Mouse (Mus musculus) heart, embryonic 11.5 days (tissue): ENCODE data around the gene Eif5b. TPM values are rescaled to one million over a fixed set of nuclear protein-coding genes. Genes with fewer than 3 reads are reported as not detected.

ENCODE experiments used
- ATAC-seq: fragments of 200-750 bp; cut with Nextera tagmentation; replicated peaks from 2 replicates; pipeline ENCODE4 v1.8.0; 2017; ENCODE audit warnings: moderate library complexity; ENCODE audit not compliant: insufficient number of reproducible peaks, low FRiP score, low TSS enrichment
- H3K27ac ChIP-seq: fragments of 300-500 bp; sonication (generic); 2 replicates; pipeline ENCODE4 v1.5.1; 2014; ENCODE audit warnings: mild to moderate bottlenecking, low read depth, low read length
- H3K27me3 ChIP-seq: fragments of 300-500 bp; sonication (generic); 2 replicates; pipeline ENCODE4 v1.6.1; 2014; ENCODE audit warnings: mild to moderate bottlenecking, low read length, mixed read lengths; ENCODE audit not compliant: control insufficient read depth, insufficient read depth
- H3K36me3 ChIP-seq: fragments of 300-500 bp; sonication (generic); 2 replicates; pipeline ENCODE4 v1.6.1; 2014; ENCODE audit warnings: mild to moderate bottlenecking, low read length, moderate library complexity, mixed read lengths; ENCODE audit not compliant: control insufficient read depth, insufficient read depth
- H3K4me1 ChIP-seq: fragments of 300-500 bp; sonication (generic); 2 replicates; pipeline ENCODE4 v1.6.1; 2014; ENCODE audit warnings: low read length; ENCODE audit not compliant: control insufficient read depth, insufficient read depth
- H3K4me2 ChIP-seq: fragments of 300-500 bp; sonication (generic); 2 replicates; pipeline ENCODE4 v1.6.1; 2014; ENCODE audit warnings: mild to moderate bottlenecking, moderate library complexity
- H3K4me3 ChIP-seq: fragments of 300-500 bp; sonication (generic); 2 replicates; pipeline ENCODE4 v1.5.1; 2014; ENCODE audit warnings: low read depth, low read length
- H3K9ac ChIP-seq: fragments of 300-500 bp; sonication (generic); 2 replicates; pipeline ENCODE4 v1.6.1; 2014; ENCODE audit warnings: mild to moderate bottlenecking, low read depth, low read length, moderate library complexity
- H3K9me3 ChIP-seq: fragments of 300-500 bp; sonication (generic); replicated peaks from 2 replicates; pipeline ENCODE4 v1.6.1; 2016; ENCODE audit warnings: low read length; ENCODE audit not compliant: control insufficient read depth
- WGBS: fragments of 180-500 bp; shearing (Covaris S2); extraction: QIAGEN DNeasy Blood & Tissue Kit; methylation state at CpG from one replicate; pipeline ENCODE4 v1.1.7; 2014; ENCODE audit not compliant: insufficient replicate concordance; 5-methylcytosine and 5-hydroxymethylcytosine counted together
- polyA plus RNA-seq: library from polyadenylated mRNA; unstranded; fragments of >200 nt; fragmentation: Nextera tagmentation; extraction: Ambion mirVana; gene quantifications from 2 replicates; pipeline ENCODE4 v1.2.1, GENCODE M21; 2014

The Eif5b gene
- polyA plus RNA-seq, 1 experiment from 2014 or later, result 27.2 TPM

- Histone ChIP-seq H3K4me3 (peak overlapping the region; percentile 92), H3K4me2 (peak overlapping the region; percentile 90), H3K27me3 (no peaks in the 10 kb centered on the region), H3K36me3 (peaks cover 18% of the 10 kb centered on the region), H3K27ac (peak overlapping the region; percentile 91), H3K9me3 (no peaks in the 10 kb centered on the region), H3K4me1 (peaks cover 13% of the 10 kb centered on the region), H3K9ac (peak overlapping the region; percentile 96)
- ATAC-seq, result peak; percentile 44; the same call in 1 of the 2 replicates
- WGBS, result 4% methylated on average over 26 of the region's 47 CpGs
These were observed 775 bp downstream of the Eif5b start for GRCm38 (mm10) chr1:37998371-37999199.

DNA sequence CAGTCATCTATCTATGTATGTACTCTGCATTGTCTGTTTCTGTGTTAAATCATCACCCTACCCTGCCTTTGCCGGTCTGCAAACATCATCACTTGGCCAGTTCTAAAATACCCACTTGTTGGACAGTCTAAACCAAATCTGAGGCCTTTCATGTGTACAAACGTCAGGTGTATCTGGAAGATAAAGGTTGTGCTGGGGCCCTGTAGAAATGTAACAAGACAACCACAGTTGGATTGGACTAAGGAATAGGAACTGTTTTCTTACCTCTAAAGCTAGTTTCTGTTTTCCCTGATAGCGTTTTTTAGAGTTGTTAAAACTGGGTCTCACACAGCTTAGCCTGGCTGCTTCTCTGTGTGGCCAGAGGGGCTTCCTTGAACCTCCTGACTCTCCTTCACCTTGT is 1.7 kb downstream of the Eif5b start:
- Histone ChIP-seq H3K9me3 (no peaks in the 10 kb centered on the region), H3K4me3 (peak overlapping the region; percentile 92; the same call in 1 of the 2 replicates), H3K9ac (no peak overlapping the region; the same call in 1 of the 2 replicates), H3K4me2 (peak overlapping the region; percentile 90), H3K36me3 (peaks cover 9% of the 10 kb centered on the region; the same call in 1 of the 2 replicates), H3K4me1 (peaks cover 13% of the 10 kb centered on the region), H3K27ac (no peak overlapping the region), H3K27me3 (no peaks in the 10 kb centered on the region)
- 66% methylated on average over 3 of the region's 3 CpGs for WGBS
- ATAC-seq, result no peak

DNA sequence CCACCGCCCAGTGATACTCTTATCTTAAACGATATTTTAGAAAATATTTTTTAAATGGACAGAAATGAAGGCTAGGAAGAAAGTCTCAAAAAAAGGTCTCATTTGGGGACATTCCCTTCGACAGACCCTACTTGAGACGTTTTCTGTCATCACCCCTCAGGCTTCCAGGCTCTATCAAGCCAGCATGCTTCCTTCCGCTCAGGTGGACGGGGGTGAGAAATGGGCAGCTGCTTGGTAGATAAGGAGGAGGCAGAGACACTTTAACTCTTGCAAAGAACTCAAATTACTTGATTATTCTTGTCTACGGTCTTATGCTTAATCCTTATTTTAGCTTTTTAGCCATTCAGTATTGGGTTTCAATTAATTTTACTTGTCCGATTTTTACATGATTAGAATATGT is 3.0 kb downstream of the Eif5b start:
- H3K27ac ChIP-seq, result no peak overlapping the region
- WGBS, result 74% methylated on average over 8 of the region's 8 CpGs
- no peaks in the 10 kb centered on the region for H3K36me3 ChIP-seq
- no peak overlapping the region for H3K9ac ChIP-seq
- ATAC-seq, result no peak
- no peaks in the 10 kb centered on the region for H3K9me3 ChIP-seq
- H3K4me1 ChIP-seq, result peaks cover 13% of the 10 kb centered on the region
- no peak overlapping the region for H3K4me2 ChIP-seq
- no peaks in the 10 kb centered on the region for H3K27me3 ChIP-seq
- H3K4me3 ChIP-seq, result no peak overlapping the region

DNA sequence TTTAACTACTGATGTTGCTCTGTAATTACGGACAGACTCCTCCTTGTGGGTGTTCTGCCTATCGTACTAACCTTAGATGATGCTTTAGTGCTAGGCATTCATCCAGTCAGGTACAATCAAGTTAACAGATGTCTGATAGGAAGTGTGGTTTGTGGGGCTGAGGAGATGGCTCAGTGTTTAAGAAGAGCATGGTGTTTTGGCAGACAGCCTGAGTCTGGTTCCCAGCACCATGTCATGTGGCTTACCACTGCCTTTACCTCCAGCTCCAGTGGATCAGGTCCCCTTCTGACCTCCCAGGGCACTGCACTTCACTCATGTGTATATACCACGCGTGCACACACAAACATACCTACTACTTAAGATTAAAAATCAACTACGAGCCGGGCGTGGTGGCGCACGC is 4.1 kb downstream of the Eif5b start:
- no peak overlapping the region for H3K4me3 ChIP-seq
- ATAC-seq, result no peak
- WGBS, result 89% methylated on average over 9 of the region's 9 CpGs

DNA sequence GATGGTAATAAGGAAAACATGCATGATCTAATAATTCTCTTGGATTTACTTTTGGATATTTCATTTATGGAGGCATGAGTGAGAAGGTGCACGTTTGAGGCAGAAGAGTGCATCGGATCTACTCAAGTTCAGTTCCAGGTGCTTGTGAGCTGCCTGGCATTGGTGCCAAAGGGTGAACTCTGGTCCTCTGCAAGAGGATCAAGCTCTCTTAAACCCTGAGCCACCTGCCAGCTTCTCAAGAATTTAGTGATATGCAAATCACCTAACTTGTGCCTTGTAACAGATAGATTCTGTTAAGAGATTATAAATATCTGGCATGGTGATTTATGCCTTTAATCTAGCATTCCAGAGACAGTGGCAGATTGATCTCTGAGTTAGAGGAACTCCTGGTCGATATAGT is 5.2 kb downstream of the Eif5b start:
- Histone ChIP-seq H3K4me1 (peaks cover 8% of the 10 kb centered on the region; the same call in 1 of the 2 replicates), H3K27me3 (no peaks in the 10 kb centered on the region), H3K36me3 (no peaks in the 10 kb centered on the region), H3K9me3 (no peaks in the 10 kb centered on the region), H3K4me3 (no peak overlapping the region), H3K9ac (no peak overlapping the region), H3K27ac (no peak overlapping the region), H3K4me2 (no peak overlapping the region)
- ATAC-seq, result no peak
- WGBS, result 90% methylated on average over 3 of the region's 3 CpGs

More for the DNA sequence above, 4.1 kb downstream of the Eif5b start:
- no peak overlapping the region for H3K27ac ChIP-seq
- peaks cover 8% of the 10 kb centered on the region; the same call in 1 of the 2 replicates for H3K4me1 ChIP-seq
- no peak overlapping the region for H3K4me2 ChIP-seq
- no peak overlapping the region for H3K9ac ChIP-seq
- H3K36me3 ChIP-seq, result no peaks in the 10 kb centered on the region
- H3K9me3 ChIP-seq, result no peaks in the 10 kb centered on the region
- no peaks in the 10 kb centered on the region for H3K27me3 ChIP-seq

GRCm38 (mm10) chr1:38006741-38007140 is 8.9 kb downstream of the Eif5b start:
- no peak overlapping the region for H3K27ac ChIP-seq
- no peak overlapping the region for H3K9ac ChIP-seq
- no peak overlapping the region for H3K4me3 ChIP-seq
- H3K4me2 ChIP-seq, result no peak overlapping the region
- WGBS, result 72% methylated on average over 3 of the region's 3 CpGs
- 0 out of 2 replicates have a peak, but pooled peaks cover 3% of the 10 kb centered on the region for H3K4me1 ChIP-seq
- H3K36me3 ChIP-seq, result no peaks in the 10 kb centered on the region
- H3K9me3 ChIP-seq, result no peaks in the 10 kb centered on the region
- no peaks in the 10 kb centered on the region for H3K27me3 ChIP-seq
- ATAC-seq, result no peak

DNA sequence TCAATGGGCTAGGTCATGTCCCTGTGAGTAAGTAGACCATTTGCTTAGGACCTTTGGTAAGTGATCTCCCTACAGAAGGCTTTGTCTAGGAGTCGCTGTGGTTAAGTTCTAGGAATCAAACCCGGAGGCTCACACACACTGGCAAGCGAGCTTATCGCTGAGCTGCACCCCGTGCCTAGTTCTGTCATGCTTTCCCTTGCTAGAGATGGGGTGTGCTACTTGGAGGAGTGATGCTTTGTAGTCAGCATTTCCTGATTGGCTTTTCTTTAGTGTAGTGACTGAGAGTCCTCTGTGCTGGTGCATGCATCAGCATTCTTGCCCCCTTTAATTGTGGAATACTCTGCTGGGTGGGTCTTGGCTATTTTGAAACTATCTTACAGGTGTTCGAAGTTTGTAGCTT is 13.8 kb downstream of the Eif5b start:
- H3K4me2 ChIP-seq, result no peak overlapping the region
- no peak overlapping the region for H3K4me3 ChIP-seq
- H3K27ac ChIP-seq, result peak overlapping the region; percentile 50; the same call in 1 of the 2 replicates
- no peak overlapping the region for H3K9ac ChIP-seq
- peak; percentile 84 for ATAC-seq
- H3K27me3 ChIP-seq, result no peaks in the 10 kb centered on the region
- no peaks in the 10 kb centered on the region for H3K36me3 ChIP-seq
- WGBS, result 62% methylated on average over 6 of the region's 6 CpGs
- no peaks in the 10 kb centered on the region for H3K9me3 ChIP-seq
- H3K4me1 ChIP-seq, result 0 out of 2 replicates have a peak, but pooled peaks cover 3% of the 10 kb centered on the region

DNA sequence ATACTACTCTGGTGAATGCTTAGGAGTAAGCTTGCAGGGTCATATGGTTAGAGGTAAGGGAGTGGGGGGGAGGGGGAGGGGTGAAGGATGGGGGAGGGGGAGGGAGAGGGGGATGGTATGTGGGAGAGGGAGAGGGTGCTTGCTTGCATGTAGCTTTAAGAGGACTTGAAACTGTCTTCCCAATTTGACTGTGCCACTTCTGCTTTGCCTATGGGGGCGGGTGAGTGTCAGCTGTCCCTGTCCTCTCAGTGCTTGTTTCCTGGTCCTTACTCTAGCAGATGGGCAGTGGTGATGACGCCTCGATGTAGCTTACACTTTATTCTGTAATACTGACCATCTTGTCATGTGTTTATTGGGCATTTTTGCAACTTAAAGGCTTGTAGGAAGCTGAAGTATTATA is 14.3 kb downstream of the Eif5b start:
- Histone ChIP-seq H3K36me3 (no peaks in the 10 kb centered on the region), H3K27me3 (no peaks in the 10 kb centered on the region), H3K9ac (no peak overlapping the region), H3K9me3 (no peaks in the 10 kb centered on the region), H3K4me3 (no peak overlapping the region), H3K27ac (peak overlapping the region; percentile 50; the same call in 1 of the 2 replicates), H3K4me1 (0 out of 2 replicates have a peak, but pooled peaks cover 3% of the 10 kb centered on the region), H3K4me2 (no peak overlapping the region)
- 73% methylated on average over 3 of the region's 3 CpGs for WGBS
- no peak for ATAC-seq
